Mouse (Mus musculus) embryonic facial prominence, embryonic 10.5 days (tissue): ENCODE results near the gene Slc15a3. TPM values are rescaled to one million over a fixed set of nuclear protein-coding genes. Genes with fewer than 3 reads are reported as not detected.

Source experiments
- DNase-seq: peaks from one replicate; pipeline ENCODE4 v3.0.0-alpha.2; 2017; ENCODE audit warnings: low spot score
- H3K27ac ChIP-seq: fragments of 300-500 bp; sonication (generic); replicated peaks from 2 replicates; pipeline ENCODE4 v1.5.1; 2016; ENCODE audit warnings: mild to moderate bottlenecking
- H3K27me3 ChIP-seq: fragments of 300-500 bp; sonication (generic); replicated peaks from 2 replicates; pipeline ENCODE4 v1.6.1; 2016; ENCODE audit warnings: low read depth, mild to moderate bottlenecking; ENCODE audit not compliant: poor library complexity, severe bottlenecking
- H3K36me3 ChIP-seq: fragments of 300-500 bp; sonication (generic); replicated peaks from 2 replicates; pipeline ENCODE4 v1.6.1; 2016; ENCODE audit warnings: mild to moderate bottlenecking, moderate library complexity
- H3K4me1 ChIP-seq: fragments of 300-500 bp; sonication (generic); 2 replicates; pipeline ENCODE4 v1.6.1; 2016
- H3K4me3 ChIP-seq: fragments of 300-500 bp; sonication (generic); 2 replicates; pipeline ENCODE4 v1.5.1; 2016; ENCODE audit warnings: mild to moderate bottlenecking, moderate library complexity
- H3K9me3 ChIP-seq: fragments of 300-500 bp; sonication (generic); 2 replicates; pipeline ENCODE4 v1.6.1; 2016; ENCODE audit warnings: mild to moderate bottlenecking
- WGBS: fragments of 180-500 bp; shearing (Covaris S2); methylation state at CpG from one replicate; pipeline ENCODE4 v1.1.7; 2016; 5-methylcytosine and 5-hydroxymethylcytosine counted together
- polyA plus RNA-seq: library from polyadenylated mRNA; unstranded; fragments of >200 nt; fragmentation: Nextera tagmentation; extraction: Ambion mirVana; gene quantifications from 2 replicates; pipeline ENCODE4 v1.2.1, GENCODE M21; 2016

Gene Slc15a3
- polyA plus RNA-seq, 1 experiment from 2014 or later, result 0.77 TPM

DNA sequence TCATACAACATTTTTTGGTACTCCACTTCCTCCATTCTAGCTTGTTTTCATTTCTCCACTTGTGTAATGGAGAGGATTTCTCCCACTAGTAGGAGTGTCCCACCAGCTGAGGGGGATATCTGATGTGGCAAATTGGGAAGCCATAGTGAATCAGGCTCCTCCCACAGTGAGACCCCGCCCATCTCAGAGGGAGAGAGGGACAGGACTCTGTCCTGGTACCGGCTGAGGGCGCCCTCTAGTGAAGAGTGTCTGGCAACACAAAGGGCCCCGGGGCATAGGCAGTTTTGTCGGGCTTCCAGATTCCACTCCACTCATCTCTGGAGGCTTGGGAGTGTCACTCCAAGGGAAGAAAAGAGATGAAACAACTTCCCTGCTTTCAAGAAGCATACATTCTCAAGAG is 8.1 kb upstream of the Slc15a3 start:
- 8% methylated on average over 5 of the region's 5 CpGs for whole genome bisulfite sequencing
- H3K27ac ChIP-seq, result no peak overlapping the region
- no peak overlapping the region for H3K4me3 ChIP-seq
- no peaks in the 10 kb centered on the region for H3K4me1 ChIP-seq
- H3K27me3 ChIP-seq, result no peaks in the 10 kb centered on the region; the same call in 1 of the 2 replicates
- no peaks in the 10 kb centered on the region for H3K9me3 ChIP-seq
- H3K36me3 ChIP-seq, result no peaks in the 10 kb centered on the region
- DNase-seq, result peak; percentile 73

DNA sequence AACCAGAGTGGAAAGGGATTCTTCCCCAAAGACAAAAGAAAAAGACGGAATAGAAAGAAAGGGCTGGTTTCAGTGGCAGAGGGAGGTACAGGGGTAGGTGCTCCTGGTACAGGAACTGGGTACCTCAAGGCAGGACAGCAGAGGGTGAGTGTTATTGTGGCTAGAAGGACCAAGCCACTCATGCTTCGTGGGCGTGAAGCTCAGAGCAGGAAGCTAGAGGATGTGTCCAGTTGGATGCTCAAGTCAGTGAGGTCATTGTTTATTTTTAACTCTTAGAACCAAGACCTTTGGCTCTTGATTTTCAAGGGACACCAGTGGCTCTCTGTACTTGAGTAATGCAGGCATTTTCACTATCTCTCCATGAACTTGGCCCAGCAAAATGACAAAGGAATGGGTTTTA is 7.5 kb upstream of the Slc15a3 start:
- DNase-seq, result no peak
- Histone ChIP-seq H3K4me1 (no peaks in the 10 kb centered on the region), H3K36me3 (no peaks in the 10 kb centered on the region), H3K4me3 (no peak overlapping the region), H3K27me3 (no peaks in the 10 kb centered on the region; the same call in 1 of the 2 replicates), H3K9me3 (no peaks in the 10 kb centered on the region), H3K27ac (no peak overlapping the region)
- 80% methylated on average over 3 of the region's 3 CpGs for WGBS

DNA sequence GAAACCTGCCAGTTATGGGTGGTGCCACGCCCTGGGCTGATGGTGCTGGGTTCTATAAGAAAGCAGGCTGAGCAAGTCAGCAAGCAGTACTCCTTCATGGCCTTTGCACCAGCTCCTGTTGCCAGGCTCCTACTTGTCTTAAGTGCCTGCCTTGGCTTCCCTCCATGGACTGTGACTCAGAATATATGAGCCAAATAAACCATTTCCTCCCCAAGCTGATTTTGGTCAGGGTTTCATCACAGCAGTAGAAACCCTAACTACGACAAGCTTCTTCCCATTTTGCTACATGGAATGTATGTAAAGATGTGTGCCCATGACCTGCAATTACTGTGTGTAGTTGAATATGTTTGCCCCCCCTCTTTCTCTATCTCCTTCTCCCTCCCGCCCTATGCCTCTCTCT is 5.9 kb upstream of the Slc15a3 start:
- no peak overlapping the region for H3K27ac ChIP-seq
- H3K36me3 ChIP-seq, result no peaks in the 10 kb centered on the region
- no peak overlapping the region for H3K4me3 ChIP-seq
- H3K4me1 ChIP-seq, result no peaks in the 10 kb centered on the region
- no peaks in the 10 kb centered on the region for H3K9me3 ChIP-seq
- H3K27me3 ChIP-seq, result no peaks in the 10 kb centered on the region; the same call in 1 of the 2 replicates
- DNase-seq, result no peak
- 83% methylated on average over 3 of the region's 3 CpGs for WGBS

DNA sequence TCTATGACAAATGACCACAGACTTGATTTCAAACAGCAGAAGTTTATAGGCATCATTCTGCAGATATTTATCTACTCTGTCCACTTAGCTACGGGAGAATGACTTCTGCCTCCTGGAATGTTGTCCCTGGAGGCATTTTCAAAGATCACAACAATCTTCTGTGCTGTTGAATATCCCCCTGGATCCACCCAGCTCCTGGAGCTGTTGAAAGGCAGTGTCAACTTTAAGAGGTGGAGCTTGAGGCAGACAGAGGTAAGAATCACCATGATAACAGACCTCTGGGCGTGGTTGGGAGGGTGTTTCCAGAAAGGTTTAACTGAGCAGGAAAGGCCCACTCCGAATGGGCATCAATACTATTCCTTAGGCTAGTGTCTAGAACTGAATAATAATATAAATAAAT is 3.9 kb upstream of the Slc15a3 start:
- no peaks in the 10 kb centered on the region for H3K36me3 ChIP-seq
- H3K27me3 ChIP-seq, result peaks cover 9% of the 10 kb centered on the region; the same call in 1 of the 2 replicates
- no peak overlapping the region for H3K27ac ChIP-seq
- no peak for DNase-seq
- no peak overlapping the region for H3K4me3 ChIP-seq
- no peaks in the 10 kb centered on the region for H3K4me1 ChIP-seq
- WGBS, result 53% methylated on average over 3 of the region's 3 CpGs
- H3K9me3 ChIP-seq, result no peaks in the 10 kb centered on the region

DNA sequence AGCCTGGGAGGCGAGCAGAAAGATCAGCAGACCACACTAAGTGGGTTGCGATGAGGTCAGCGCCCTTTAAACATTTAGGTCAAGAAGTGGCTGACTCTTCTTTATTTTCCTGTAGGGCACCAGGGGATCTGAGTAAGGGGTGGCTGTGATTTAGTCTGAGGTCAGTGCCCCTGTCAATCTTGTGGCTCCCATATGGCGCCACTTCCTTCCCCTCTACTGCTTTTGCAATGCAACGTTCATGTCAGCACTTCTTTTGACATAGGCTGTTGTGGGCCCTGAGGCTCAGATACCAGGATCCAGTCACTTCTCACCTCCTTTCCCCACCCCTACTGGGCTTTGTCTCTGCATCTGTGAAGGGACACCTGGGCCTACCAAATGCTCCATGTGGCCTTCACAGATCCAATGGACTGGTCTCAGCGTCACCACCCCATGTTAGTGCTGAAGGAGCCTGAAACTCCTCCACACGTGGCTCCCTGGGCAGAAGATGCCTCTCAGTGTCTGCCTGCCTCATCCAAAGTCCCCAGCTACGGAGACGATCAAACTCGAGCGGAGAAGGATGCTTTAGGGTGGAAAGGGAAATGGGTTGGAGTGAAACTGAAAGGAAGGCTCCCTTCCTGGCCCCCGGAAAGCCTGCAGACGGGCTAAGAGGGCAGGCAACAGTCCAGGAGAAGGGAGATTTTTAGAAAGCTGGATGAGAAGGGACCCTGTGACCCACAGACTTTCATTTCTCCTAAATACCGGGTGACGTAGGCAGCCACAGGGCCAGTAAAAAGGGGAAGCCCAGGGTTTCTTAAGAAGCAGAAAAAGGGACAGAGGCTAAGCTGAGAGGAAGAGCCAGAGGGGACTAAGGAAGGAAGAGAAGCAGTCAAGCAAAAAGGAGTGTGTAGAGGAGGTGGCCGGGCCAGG is 2.4 kb downstream of the Slc15a3 start:
- peak; percentile 44 for DNase-seq
- Histone ChIP-seq H3K36me3 (no peaks in the 10 kb centered on the region), H3K27me3 (peaks cover 22% of the 10 kb centered on the region), H3K4me3 (0 out of 2 replicates have a peak overlapping the region, but pooled peaks have one; percentile 8), H3K27ac (peak overlapping the region; percentile 63), H3K9me3 (no peaks in the 10 kb centered on the region), H3K4me1 (peaks cover 24% of the 10 kb centered on the region)
- WGBS, result 32% methylated on average over 16 of the region's 16 CpGs

DNA sequence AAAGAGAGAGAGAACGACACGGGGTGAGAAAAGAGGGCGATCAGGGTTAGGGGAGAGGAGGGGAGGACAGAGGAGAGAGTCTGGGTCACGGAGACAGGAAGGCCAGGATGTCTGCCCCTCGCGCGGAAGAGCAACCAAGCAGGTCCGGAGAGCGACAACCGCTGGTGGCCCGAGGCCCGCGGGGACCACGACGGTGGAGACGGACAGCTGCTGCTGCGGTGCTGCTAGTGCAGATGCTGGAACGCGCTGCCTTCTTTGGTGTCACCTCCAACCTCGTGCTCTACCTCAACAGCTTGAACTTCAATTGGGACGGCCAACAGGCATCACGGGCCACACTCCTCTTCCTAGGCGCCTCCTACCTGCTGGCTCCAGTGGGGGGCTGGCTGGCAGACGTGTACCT is 3.4 kb downstream of the Slc15a3 start:
- Histone ChIP-seq H3K9me3 (no peaks in the 10 kb centered on the region), H3K36me3 (no peaks in the 10 kb centered on the region), H3K27ac (no peak overlapping the region), H3K4me3 (no peak overlapping the region), H3K4me1 (peaks cover 24% of the 10 kb centered on the region), H3K27me3 (peaks cover 22% of the 10 kb centered on the region)
- 40% methylated on average over 24 of the region's 24 CpGs for WGBS
- DNase-seq, result no peak

DNA sequence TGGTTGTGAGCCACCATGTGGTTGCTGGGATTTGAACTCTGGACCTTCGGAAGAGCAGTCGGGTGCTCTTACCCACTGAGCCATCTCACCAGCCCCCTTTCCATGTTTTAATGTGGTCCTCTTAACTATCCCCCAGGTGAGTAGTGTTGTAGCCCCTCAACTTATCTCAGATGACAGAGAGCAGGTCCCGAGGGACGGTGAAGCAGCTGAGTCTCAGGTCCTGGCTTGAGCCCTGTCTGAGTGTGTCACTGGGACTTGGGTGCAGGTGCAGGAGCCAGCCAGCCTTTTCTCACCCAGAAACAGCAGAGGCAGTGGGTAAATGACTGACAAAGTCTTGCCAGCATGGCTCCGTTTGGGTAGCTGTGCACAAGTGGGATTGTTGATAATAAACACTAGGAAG is 4.7 kb downstream of the Slc15a3 start:
- Histone ChIP-seq H3K9me3 (no peaks in the 10 kb centered on the region), H3K27ac (no peak overlapping the region), H3K4me1 (peaks cover 24% of the 10 kb centered on the region), H3K36me3 (no peaks in the 10 kb centered on the region), H3K27me3 (peaks cover 22% of the 10 kb centered on the region), H3K4me3 (no peak overlapping the region)
- DNase-seq, result no peak
- WGBS, result 90% methylated on average over 5 of the region's 5 CpGs

DNA sequence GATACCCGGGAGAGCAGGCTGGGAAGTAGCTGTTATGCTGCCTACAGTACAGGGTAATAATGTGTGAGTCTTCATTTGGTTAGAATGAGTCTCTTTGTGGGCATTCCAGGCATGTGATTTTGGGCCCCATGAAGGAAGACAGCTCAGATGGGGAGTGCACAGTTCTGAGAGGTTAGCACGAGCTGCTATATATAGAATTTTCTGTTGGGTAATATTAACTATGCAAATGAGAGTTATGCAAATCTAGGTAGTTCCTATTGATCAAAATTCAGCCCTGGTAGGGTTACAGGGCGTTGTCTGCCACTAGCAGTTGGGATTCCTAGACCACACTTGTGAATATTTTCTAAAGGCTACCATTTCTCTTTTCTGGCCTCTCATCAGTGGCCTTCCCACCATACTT is 5.9 kb downstream of the Slc15a3 start:
- Histone ChIP-seq H3K27ac (no peak overlapping the region), H3K4me1 (peaks cover 24% of the 10 kb centered on the region), H3K9me3 (no peaks in the 10 kb centered on the region), H3K27me3 (peaks cover 13% of the 10 kb centered on the region), H3K4me3 (no peak overlapping the region), H3K36me3 (no peaks in the 10 kb centered on the region)
- DNase-seq, result no peak
- 91% methylated on average over 3 of the region's 3 CpGs for WGBS

DNA sequence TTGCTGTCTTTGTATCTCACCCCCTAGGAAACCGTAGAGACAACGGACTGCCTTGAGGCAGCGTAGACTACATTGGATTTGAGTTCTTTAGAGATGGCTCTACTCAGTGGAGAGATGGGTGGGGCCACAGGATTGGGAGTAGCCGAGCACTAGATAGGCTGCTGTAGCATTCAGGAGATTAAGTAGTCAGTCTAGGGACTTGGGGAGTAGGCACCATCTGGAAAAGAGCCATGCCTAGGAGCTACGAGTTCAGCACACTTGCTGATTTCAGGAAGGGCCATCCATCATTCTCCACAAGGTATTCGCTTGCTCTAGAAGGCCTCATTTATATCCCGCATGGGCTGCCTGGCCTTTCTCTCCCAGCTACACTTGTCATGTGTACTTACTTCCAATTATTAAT is 6.6 kb downstream of the Slc15a3 start:
- Histone ChIP-seq H3K9me3 (no peaks in the 10 kb centered on the region), H3K36me3 (no peaks in the 10 kb centered on the region), H3K27ac (no peak overlapping the region), H3K4me3 (no peak overlapping the region), H3K4me1 (peaks cover 23% of the 10 kb centered on the region), H3K27me3 (peaks cover 13% of the 10 kb centered on the region)
- no peak for DNase-seq
- 77% methylated on average over 7 of the region's 7 CpGs for WGBS

DNA sequence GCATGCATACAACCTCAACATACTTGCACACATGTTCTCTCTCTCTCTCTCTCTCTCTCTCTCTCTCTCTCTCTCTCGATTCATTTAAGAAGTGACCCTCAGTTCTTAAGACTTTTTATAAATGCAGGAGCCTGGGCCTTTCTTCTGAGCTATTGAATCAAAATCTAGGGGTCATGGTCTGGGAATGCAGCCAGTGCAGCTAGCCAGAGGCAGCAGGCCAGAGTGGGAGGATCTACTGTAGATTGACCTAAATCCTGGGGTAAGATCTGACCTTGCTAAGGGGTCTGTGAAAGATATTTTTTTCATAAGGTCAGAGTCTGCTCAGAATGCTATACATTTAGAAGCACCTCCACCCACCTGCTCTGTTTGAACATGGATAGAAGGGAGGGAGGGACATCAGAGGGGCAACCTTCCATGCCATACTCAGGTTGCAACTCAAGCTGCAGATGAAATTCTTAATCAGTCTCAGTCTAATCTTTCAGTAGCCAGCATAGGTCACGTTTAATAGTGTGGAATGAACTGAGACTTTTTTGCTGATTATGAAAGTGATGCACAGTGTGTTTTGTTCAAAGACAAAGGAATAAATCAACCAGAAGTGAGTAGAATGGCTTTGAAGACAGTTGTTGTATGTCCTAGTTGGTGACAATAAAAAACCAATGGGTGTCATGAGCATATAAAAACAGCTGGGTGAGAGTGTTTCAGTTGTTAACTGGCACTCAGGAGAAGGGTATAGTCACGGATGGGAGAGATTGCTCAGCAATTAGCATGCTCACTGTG is 8.0 kb downstream of the Slc15a3 start:
- Histone ChIP-seq H3K36me3 (no peaks in the 10 kb centered on the region), H3K27me3 (peaks cover 13% of the 10 kb centered on the region), H3K9me3 (no peaks in the 10 kb centered on the region), H3K4me1 (peaks cover 10% of the 10 kb centered on the region; the same call in 1 of the 2 replicates), H3K4me3 (no peak overlapping the region), H3K27ac (no peak overlapping the region)
- 66% methylated on average over 3 of the region's 3 CpGs for WGBS
- DNase-seq, result no peak

DNA sequence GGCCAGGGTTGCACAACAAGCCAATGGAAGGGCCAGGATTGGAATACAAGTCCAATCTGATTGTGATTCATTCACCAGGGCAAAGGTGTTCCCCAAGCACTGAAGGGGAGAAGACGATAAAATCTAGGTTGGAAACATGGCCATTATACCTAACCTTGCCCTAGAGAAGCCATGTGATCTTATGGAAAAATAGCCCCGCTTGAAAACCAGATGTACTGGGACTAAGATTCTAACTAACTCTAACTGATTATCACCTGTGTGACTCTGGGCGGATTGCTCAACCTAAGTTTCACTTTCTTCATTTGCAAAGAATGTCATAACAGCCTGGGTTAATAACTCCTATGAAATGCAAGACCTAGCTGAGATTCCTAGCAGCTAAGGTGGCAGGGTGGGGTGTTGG is 15.9 kb downstream of the Slc15a3 start:
- no peaks in the 10 kb centered on the region for H3K4me1 ChIP-seq
- H3K27me3 ChIP-seq, result no peaks in the 10 kb centered on the region
- DNase-seq, result no peak
- H3K36me3 ChIP-seq, result peaks cover 61% of the 10 kb centered on the region
- H3K27ac ChIP-seq, result no peak overlapping the region
- no peaks in the 10 kb centered on the region for H3K9me3 ChIP-seq
- 83% methylated on average over 3 of the region's 3 CpGs for WGBS
- no peak overlapping the region for H3K4me3 ChIP-seq

DNA sequence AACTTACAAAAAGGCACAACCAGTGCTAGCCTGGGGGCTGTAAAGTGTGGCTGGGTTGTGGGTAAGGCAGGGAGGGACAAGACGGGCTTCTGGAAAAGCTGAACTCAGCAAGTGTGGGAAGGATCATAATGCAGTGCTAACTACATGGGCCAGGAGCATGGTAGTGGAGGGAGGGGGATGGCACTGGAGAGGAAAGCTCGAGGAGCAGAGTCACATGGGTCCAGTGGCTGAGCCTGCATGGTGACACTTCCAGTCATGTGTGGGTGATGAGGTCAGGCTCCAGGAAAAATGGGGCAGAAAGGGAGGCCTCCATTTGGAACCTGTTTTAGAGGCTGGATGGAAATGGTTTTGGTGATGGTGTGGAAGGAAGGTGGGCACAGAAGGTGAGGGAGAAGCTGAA is 17.0 kb downstream of the Slc15a3 start:
- Histone ChIP-seq H3K4me1 (no peaks in the 10 kb centered on the region), H3K27me3 (no peaks in the 10 kb centered on the region), H3K27ac (no peak overlapping the region), H3K9me3 (no peaks in the 10 kb centered on the region), H3K36me3 (peaks cover 72% of the 10 kb centered on the region), H3K4me3 (no peak overlapping the region)
- 64% methylated on average over 2 of the region's 2 CpGs for WGBS
- no peak for DNase-seq
